Mouse (Mus musculus) lung, embryonic 14.5 days (tissue): ENCODE measurements around the gene Myo3a. TPM values are rescaled to one million over a fixed set of nuclear protein-coding genes. Genes with fewer than 3 reads are reported as not detected.

Experiments
- ATAC-seq: fragments of 200-750 bp; cut with Nextera tagmentation; 2 replicates; pipeline ENCODE4 v1.8.0; 2017; ENCODE audit warnings: mild to moderate bottlenecking, moderate TSS enrichment, moderate library complexity; ENCODE audit not compliant: insufficient read depth
- DNase-seq: peaks from one replicate; pipeline ENCODE4 v3.0.0-alpha.2; 2015
- H3K27ac ChIP-seq: fragments of 300-500 bp; sonication (generic); 2 replicates; pipeline ENCODE4 v1.5.1; 2014; ENCODE audit warnings: low read depth, mild to moderate bottlenecking, moderate library complexity
- H3K27me3 ChIP-seq: fragments of 300-500 bp; sonication (generic); 2 replicates; pipeline ENCODE4 v1.6.1; 2014; ENCODE audit warnings: low read length, control low read depth; ENCODE audit not compliant: insufficient read depth
- H3K36me3 ChIP-seq: fragments of 300-500 bp; sonication (generic); 2 replicates; pipeline ENCODE4 v1.6.1; 2014; ENCODE audit warnings: control low read depth; ENCODE audit not compliant: insufficient read depth
- H3K4me1 ChIP-seq: fragments of 300-500 bp; sonication (generic); 2 replicates; pipeline ENCODE4 v1.6.1; 2014; ENCODE audit warnings: antibody characterized with exemption, control low read depth; ENCODE audit not compliant: insufficient read depth
- H3K4me2 ChIP-seq: fragments of 300-500 bp; sonication (generic); 2 replicates; pipeline ENCODE4 v1.6.1; 2014; ENCODE audit warnings: mild to moderate bottlenecking
- H3K4me3 ChIP-seq: fragments of 300-500 bp; sonication (generic); 2 replicates; pipeline ENCODE4 v1.5.1; 2014; ENCODE audit warnings: low read depth, low read length
- H3K9ac ChIP-seq: fragments of 300-500 bp; sonication (generic); 2 replicates; pipeline ENCODE4 v1.6.1; 2014
- H3K9me3 ChIP-seq: fragments of 300-500 bp; sonication (generic); 2 replicates; pipeline ENCODE4 v1.6.1; 2016; ENCODE audit warnings: low read depth, low read length, control low read depth
- CTCF ChIP-seq: IDR thresholded peaks from 2 replicates; pipeline ENCODE4 v1.5.1; 2016; ENCODE audit warnings: antibody characterized with exemption, low read depth
- WGBS: fragments of 180-500 bp; shearing (Covaris S2); extraction: QIAGEN DNeasy Blood & Tissue Kit; methylation state at CpG from one replicate; pipeline ENCODE4 v1.1.7; 2014; 5-methylcytosine and 5-hydroxymethylcytosine counted together
- microRNA-seq: library from miRNA; unstranded; fragments of <30 nt; microRNA quantifications from one replicate; pipeline ENCODE4, GENCODE M21; 2016; ENCODE audit warnings: borderline number of aligned reads
- polyA plus RNA-seq: library from polyadenylated mRNA; unstranded; fragments of >200 nt; fragmentation: Nextera tagmentation; extraction: Ambion mirVana; gene quantifications from 2 replicates; pipeline ENCODE4 v1.2.1, GENCODE M21; 2014

The Myo3a gene
- polyA plus RNA-seq, 1 experiment from 2014 or later, result 0.12 TPM

GRCm38 (mm10) chr2:22627819-22628432, 400.6 kb downstream of the Myo3a start:
- Histone ChIP-seq H3K27ac (no peak overlapping the region), H3K36me3 (no peaks in the 10 kb centered on the region), H3K4me3 (no peak overlapping the region), H3K4me1 (no peaks in the 10 kb centered on the region), H3K9me3 (no peaks in the 10 kb centered on the region), H3K27me3 (peaks cover 50% of the 10 kb centered on the region), H3K4me2 (no peak overlapping the region), H3K9ac (no peak overlapping the region)
- TF ChIP-seq CTCF, result no peak
- no peak for ATAC-seq
- DNase-seq, result no peak
- WGBS, result 32% methylated on average over 5 of the region's 5 CpGs

GRCm38 (mm10) chr2:22634766-22635165, 407.5 kb downstream of the Myo3a start:
- WGBS, result 35% methylated on average over 8 of the region's 8 CpGs
- peak; percentile 48 for TF ChIP-seq CTCF
- Histone ChIP-seq H3K4me1 (no peaks in the 10 kb centered on the region), H3K27me3 (no peaks in the 10 kb centered on the region), H3K27ac (no peak overlapping the region), H3K36me3 (no peaks in the 10 kb centered on the region), H3K9ac (no peak overlapping the region), H3K4me2 (no peak overlapping the region), H3K9me3 (no peaks in the 10 kb centered on the region), H3K4me3 (no peak overlapping the region)
- ATAC-seq, result no peak
- no peak for DNase-seq

- no peak for ATAC-seq
- Histone ChIP-seq H3K27ac (no peak overlapping the region), H3K4me1 (no peaks in the 10 kb centered on the region), H3K4me3 (no peak overlapping the region), H3K36me3 (no peaks in the 10 kb centered on the region), H3K4me2 (no peak overlapping the region), H3K9ac (no peak overlapping the region), H3K27me3 (no peaks in the 10 kb centered on the region), H3K9me3 (no peaks in the 10 kb centered on the region)
- 39% methylated on average over 1 of the region's 1 CpGs for WGBS
- TF ChIP-seq CTCF, result no peak
- no peak for DNase-seq
Measured at GRCm38 (mm10) chr2:22646134-22646533, 418.8 kb downstream of the Myo3a start.

- ATAC-seq (no peak), DNase-seq (no peak)
- H3K36me3 ChIP-seq, result no peaks in the 10 kb centered on the region
- H3K9me3 ChIP-seq, result no peaks in the 10 kb centered on the region
- no peak overlapping the region for H3K4me2 ChIP-seq
- H3K27me3 ChIP-seq, result no peaks in the 10 kb centered on the region
- H3K4me3 ChIP-seq, result no peak overlapping the region
- WGBS, result 69% methylated on average over 1 of the region's 1 CpGs
- TF ChIP-seq CTCF, result no peak
- H3K4me1 ChIP-seq, result no peaks in the 10 kb centered on the region
- H3K27ac ChIP-seq, result no peak overlapping the region
- H3K9ac ChIP-seq, result no peak overlapping the region
Measured at GRCm38 (mm10) chr2:22648394-22648793, 421.1 kb downstream of the Myo3a start.

GRCm38 (mm10) chr2:22651826-22652225, 424.5 kb downstream of the Myo3a start:
- H3K4me1 ChIP-seq, result no peaks in the 10 kb centered on the region
- no peaks in the 10 kb centered on the region for H3K27me3 ChIP-seq
- no peaks in the 10 kb centered on the region for H3K36me3 ChIP-seq
- H3K9me3 ChIP-seq, result no peaks in the 10 kb centered on the region
- no peak overlapping the region for H3K4me2 ChIP-seq
- DNase-seq, result no peak
- no peak overlapping the region for H3K27ac ChIP-seq
- no peak overlapping the region for H3K4me3 ChIP-seq
- no peak overlapping the region for H3K9ac ChIP-seq
- WGBS, result 80% methylated on average over 4 of the region's 4 CpGs
- ATAC-seq, result no peak
- TF ChIP-seq CTCF, result no peak

GRCm38 (mm10) chr2:22663731-22664130, 436.4 kb downstream of the Myo3a start:
- no peak overlapping the region for H3K4me2 ChIP-seq
- H3K9me3 ChIP-seq, result no peaks in the 10 kb centered on the region
- H3K36me3 ChIP-seq, result no peaks in the 10 kb centered on the region
- ATAC-seq, result no peak
- H3K4me1 ChIP-seq, result no peaks in the 10 kb centered on the region
- no peak overlapping the region for H3K27ac ChIP-seq
- WGBS, result 71% methylated on average over 1 of the region's 1 CpGs
- no peak for TF ChIP-seq CTCF
- no peak overlapping the region for H3K4me3 ChIP-seq
- no peaks in the 10 kb centered on the region for H3K27me3 ChIP-seq
- no peak overlapping the region for H3K9ac ChIP-seq
- DNase-seq, result no peak

Small RNA genes lying within 50 kb of the gene (microRNA-seq; reads per million reads assigned to microRNA genes)
- gene Gm23636 (not detected), gene Mir3967 (not detected)
